Mouse (Mus musculus) G1E (cell line): ENCODE results near the gene Nfe2l2.

ENCODE experiments used
- CTCF ChIP-seq: IDR thresholded peaks from 2 replicates; pipeline ENCODE4 v1.5.1; 2012; ENCODE audit warnings: low read depth, low read length, inconsistent platforms, mixed read lengths
- TAL1 ChIP-seq: conservative IDR thresholded peaks from 2 replicates; pipeline ENCODE4 v1.6.1; 2012; ENCODE audit warnings: low read depth, low read length, inconsistent platforms, mixed read lengths

DNA sequence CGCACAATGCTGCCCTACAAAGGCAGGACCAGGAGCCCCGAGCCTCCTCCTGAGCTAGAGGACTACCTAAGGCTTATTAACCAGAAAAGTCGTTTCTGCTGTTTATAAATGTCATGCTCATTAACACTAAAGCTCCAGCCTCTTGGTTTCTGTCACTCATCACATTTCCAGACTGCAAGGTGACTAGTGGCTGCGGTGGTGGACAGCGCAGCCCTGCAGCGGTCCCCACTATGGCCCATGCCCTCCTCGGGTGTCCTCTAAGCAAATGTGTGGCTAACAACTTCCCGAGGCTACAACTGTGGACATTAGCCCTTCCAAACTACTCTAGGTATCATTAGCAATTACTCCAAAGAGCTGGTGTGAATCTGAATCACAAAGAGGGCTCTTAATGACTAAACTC lies 13.1 kb downstream of the Nfe2l2 start:
- TF ChIP-seq CTCF, result no peak
- no peak for TF ChIP-seq TAL1
